Mouse (Mus musculus): ENCODE measurements at regions not wholly inside any gene's neighbourhood (a gene's known extent, or its start where the extent isn't known, plus 50 kb on each side); places are given as distances from the start of the nearest gene placed in this dataset.

DNA sequence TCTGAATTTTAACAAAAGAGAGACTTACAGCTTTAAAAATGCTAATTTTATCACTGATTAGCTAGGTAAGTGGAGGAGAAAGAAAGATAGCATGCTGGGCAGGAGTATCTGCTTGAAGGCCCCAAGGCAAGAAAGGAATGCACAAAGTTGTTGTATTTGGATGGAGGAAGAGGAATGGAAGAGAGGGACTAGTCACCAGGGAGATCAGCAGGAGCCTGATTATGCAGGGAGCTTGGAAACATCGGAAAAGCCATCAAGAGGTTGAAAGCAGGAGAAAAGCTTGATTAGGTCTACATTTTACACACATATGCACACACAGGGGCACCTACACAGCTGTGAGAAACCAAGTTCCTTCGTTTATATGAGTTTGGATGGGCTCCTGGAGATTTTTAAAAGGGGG is 188.1 kb downstream of the Lyplal1 start:
- TF ChIP-seq CTCF (IDR thresholded peaks at IDR 0.05; ENCODE audit: low read depth) (no peak), EP300 (IDR thresholded peaks at IDR 0.05; ENCODE audit: low read depth) (no peak)
